Mouse (Mus musculus) spleen, adult 2 months (tissue): Measurements from ENCODE around the gene Stom. TPM values are rescaled to one million over a fixed set of nuclear protein-coding genes. Genes with fewer than 3 reads are reported as not detected.

Source experiments
- DNase-seq, 2 experiments: peaks; one replicate each; pipeline versions ENCODE4 v3.0.0 to v3.0.0-alpha.2; 2012 to 2021; ENCODE audit warnings: low spot score in 2 of 2, low read depth in 1 of 2
- H3K27ac ChIP-seq: fragments of 200-500 bp; 2 replicates; pipeline ENCODE4 v1.5.1; 2012; ENCODE audit warnings: low read length, inconsistent platforms; ENCODE audit not compliant: insufficient read depth
- H3K27me3 ChIP-seq: fragments of 200-500 bp; 2 replicates; pipeline ENCODE4 v1.6.1; 2012; ENCODE audit warnings: mild to moderate bottlenecking, moderate library complexity, low read length, inconsistent platforms; ENCODE audit not compliant: control insufficient read depth, insufficient read depth
- H3K36me3 ChIP-seq: fragments of 200-500 bp; 2 replicates; pipeline ENCODE4 v1.6.1; 2012; ENCODE audit warnings: mild to moderate bottlenecking, low read length, inconsistent platforms; ENCODE audit not compliant: control insufficient read depth, insufficient read depth
- H3K4me1 ChIP-seq: fragments of 200-500 bp; 2 replicates; pipeline ENCODE4 v1.6.1; 2011; ENCODE audit warnings: inconsistent platforms; ENCODE audit not compliant: control insufficient read depth, insufficient read depth, insufficient read length
- H3K4me3 ChIP-seq: fragments of 200-500 bp; 2 replicates; pipeline ENCODE4 v1.5.1; 2011; ENCODE audit warnings: mild to moderate bottlenecking, inconsistent platforms; ENCODE audit not compliant: insufficient read depth, insufficient read length; ENCODE audit errors: extremely low read depth
- CTCF ChIP-seq: fragments of 200-500 bp; IDR thresholded peaks from 2 replicates; pipeline ENCODE4 v1.5.1; 2011; ENCODE audit warnings: mild to moderate bottlenecking, inconsistent platforms; ENCODE audit not compliant: insufficient read depth, insufficient read length, insufficient replicate concordance; ENCODE audit errors: extremely low read depth
- POLR2A ChIP-seq: fragments of 200-500 bp; IDR thresholded peaks from 2 replicates; pipeline ENCODE4 v1.6.1; 2011; ENCODE audit warnings: low read depth, low read length, inconsistent platforms
- WGBS: fragments of 180-500 bp; shearing (Covaris S2); methylation state at CpG from one replicate; pipeline ENCODE4 v1.1.7; 2018; 5-methylcytosine and 5-hydroxymethylcytosine counted together
- polyA plus RNA-seq: library from polyadenylated mRNA; depleted of rRNA; stranded (reverse); fragments of >200 nt; gene quantifications from 2 replicates; pipeline ENCODE4 v1.2.3, GENCODE M21; 2012

Stom gene
- polyA plus RNA-seq, 1 experiment = 41.9 TPM

GRCm38 (mm10) chr2:35333670-35334069, 3.1 kb downstream of the Stom start:
- Histone ChIP-seq H3K36me3 (no peaks in the 10 kb centered on the region), H3K4me1 (peaks cover 2% of the 10 kb centered on the region; the same call in 1 of the 2 replicates), H3K27me3 (no peaks in the 10 kb centered on the region), H3K27ac (no peak overlapping the region), H3K4me3 (no peak overlapping the region)
- no peak for TF ChIP-seq CTCF
- TF ChIP-seq POLR2A = no peak
- no peak for DNase-seq

- H3K4me1 ChIP-seq = peaks cover 4% of the 10 kb centered on the region
- no peak overlapping the region for H3K4me3 ChIP-seq
- WGBS = 83% methylated on average over 2 of the region's 2 CpGs
- no peaks in the 10 kb centered on the region for H3K27me3 ChIP-seq
- no peak overlapping the region for H3K27ac ChIP-seq
- DNase-seq = no peak
- no peak for TF ChIP-seq CTCF
- no peaks in the 10 kb centered on the region for H3K36me3 ChIP-seq
Measured at GRCm38 (mm10) chr2:35331205-35331604, 5.6 kb downstream of the Stom start.

DNA sequence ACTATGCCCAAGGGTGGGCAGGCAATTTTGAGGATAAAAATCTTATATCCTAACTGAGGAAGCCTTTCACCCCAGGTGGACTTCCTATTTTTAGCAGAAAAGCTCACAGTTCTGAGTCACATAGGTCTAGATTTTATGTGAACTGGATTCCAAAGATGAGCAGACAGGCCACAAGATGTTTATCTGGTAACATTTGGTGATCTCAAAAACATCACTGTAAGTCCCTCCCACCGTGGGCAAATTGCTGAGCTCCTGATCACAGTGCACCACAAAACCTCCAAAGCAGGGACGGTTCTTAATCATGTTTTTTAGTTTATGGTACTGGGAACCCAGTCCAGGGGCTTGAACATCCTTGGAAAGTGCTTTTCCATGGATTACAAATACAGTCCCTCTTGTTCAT, 7.7 kb downstream of the Stom start:
- H3K4me1 ChIP-seq = peaks cover 4% of the 10 kb centered on the region
- DNase-seq = no peak
- H3K4me3 ChIP-seq = no peak overlapping the region
- WGBS = 51% methylated on average over 2 of the region's 2 CpGs
- no peaks in the 10 kb centered on the region for H3K36me3 ChIP-seq
- TF ChIP-seq POLR2A (no peak), CTCF (no peak)
- H3K27me3 ChIP-seq = no peaks in the 10 kb centered on the region
- no peak overlapping the region for H3K27ac ChIP-seq

DNA sequence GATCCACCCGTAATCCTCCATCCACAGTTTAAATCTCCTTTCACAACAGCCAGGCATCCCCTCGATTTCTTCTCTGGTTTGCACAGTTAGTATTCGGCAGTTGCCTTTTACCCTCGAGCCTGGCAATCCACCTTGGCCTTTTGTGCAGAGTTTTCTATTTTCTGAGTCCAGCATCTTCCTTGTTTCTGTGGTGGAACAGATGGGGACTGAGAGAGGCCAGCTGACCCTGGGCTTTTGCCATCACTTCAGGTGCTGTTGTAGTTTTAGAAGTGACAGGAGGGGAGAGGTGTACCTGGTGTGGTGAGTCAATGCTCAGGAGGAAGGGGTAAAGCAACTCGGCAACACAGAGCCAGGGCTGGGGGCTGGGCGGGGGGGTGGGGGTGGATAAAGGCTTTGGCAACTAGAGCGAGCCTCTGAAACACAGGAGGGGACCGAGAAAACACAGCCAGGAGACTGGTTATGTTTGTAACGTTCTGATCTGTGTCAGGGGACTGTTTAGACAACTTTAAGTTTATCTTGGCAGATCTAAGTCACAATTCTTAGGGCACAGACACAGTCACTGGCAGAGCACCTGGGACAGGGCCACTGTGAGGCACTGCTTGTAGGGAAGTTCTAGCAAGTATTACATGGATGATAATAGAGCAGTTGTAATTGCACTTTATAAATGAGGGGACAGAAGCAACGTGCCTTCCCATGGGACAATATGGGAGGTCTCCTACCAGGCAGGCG, 8.5 kb downstream of the Stom start:
- Histone ChIP-seq H3K27ac (peak overlapping the region; percentile 14; the same call in 1 of the 2 replicates), H3K27me3 (no peaks in the 10 kb centered on the region), H3K36me3 (no peaks in the 10 kb centered on the region), H3K4me1 (peaks cover 4% of the 10 kb centered on the region), H3K4me3 (no peak overlapping the region)
- no peak for DNase-seq
- WGBS = 56% methylated on average over 11 of the region's 11 CpGs
- TF ChIP-seq CTCF (no peak), POLR2A (no peak)

GRCm38 (mm10) chr2:35327583-35327982, 9.2 kb downstream of the Stom start:
- H3K36me3 ChIP-seq = no peaks in the 10 kb centered on the region
- DNase-seq = no peak
- TF ChIP-seq POLR2A = no peak
- no peak for TF ChIP-seq CTCF
- 20% methylated on average over 10 of the region's 10 CpGs for WGBS
- H3K4me3 ChIP-seq = no peak overlapping the region
- H3K4me1 ChIP-seq = peaks cover 4% of the 10 kb centered on the region
- peak overlapping the region; percentile 58 for H3K27ac ChIP-seq
- H3K27me3 ChIP-seq = no peaks in the 10 kb centered on the region

- H3K4me1 ChIP-seq = peaks cover 4% of the 10 kb centered on the region
Measured at GRCm38 (mm10) chr2:35326931-35327330, 9.8 kb downstream of the Stom start.

GRCm38 (mm10) chr2:35325930-35326329, 10.8 kb downstream of the Stom start:
- 84% methylated on average over 10 of the region's 10 CpGs for WGBS
- Histone ChIP-seq H3K27ac (no peak overlapping the region), H3K36me3 (peaks cover 2% of the 10 kb centered on the region; the same call in 1 of the 2 replicates), H3K27me3 (no peaks in the 10 kb centered on the region), H3K4me3 (no peak overlapping the region), H3K4me1 (peaks cover 4% of the 10 kb centered on the region)
- no peak for TF ChIP-seq CTCF
- no peak for TF ChIP-seq POLR2A
- no peak for DNase-seq

More at GRCm38 (mm10) chr2:35326931-35327330, 9.8 kb downstream of the Stom start:
- H3K27me3 ChIP-seq = no peaks in the 10 kb centered on the region
- TF ChIP-seq CTCF = no peak
- no peak for TF ChIP-seq POLR2A
- 0 out of 2 replicates have a peak overlapping the region, but pooled peaks have one; percentile 30 for H3K27ac ChIP-seq
- no peak overlapping the region for H3K4me3 ChIP-seq
- WGBS = 58% methylated on average over 1 of the region's 1 CpGs
- no peak for DNase-seq
- H3K36me3 ChIP-seq = peaks cover 2% of the 10 kb centered on the region; the same call in 1 of the 2 replicates
